In the genomic region with DNA sequence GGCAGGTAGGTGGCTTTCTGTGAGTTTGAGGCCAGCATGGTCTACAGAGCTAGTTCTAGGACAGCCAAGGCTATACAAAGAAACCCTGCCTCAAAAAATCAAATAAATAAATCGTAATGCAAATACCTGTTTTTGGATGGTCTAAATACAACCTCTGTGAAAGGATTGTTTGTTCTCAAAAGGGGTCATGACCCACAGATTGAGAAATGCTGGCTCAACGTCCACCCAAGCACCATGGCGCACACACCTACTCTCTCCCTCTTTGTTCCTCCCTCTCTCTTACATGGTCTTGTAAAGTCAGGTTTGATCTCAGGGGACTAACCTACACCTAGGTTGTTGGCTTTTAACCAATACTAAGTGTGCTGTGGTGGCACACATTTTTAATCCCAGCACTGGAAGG, we compare ENCODE assay signal across 17 mouse cellular contexts.
"Had no signal": no experiment of that assay in that cellular context is flagged by ENCODE, and none has a peak within 500 bp of the region (broad histone marks: within the 10 kb centered on the region; RNA-seq: fewer than 3 reads in every experiment).

No protein-coding gene starts in this region.

- ATAC-seq: lung, postnatal 0 days; midbrain, embryonic 13.5 days; midbrain, embryonic 15.5 days had no signal

- H3K4me2 ChIP-seq: lung, embryonic 15.5 days; midbrain, embryonic 13.5 days; midbrain, embryonic 15.5 days; neural tube, embryonic 12.5 days had no signal

- H3K27ac ChIP-seq: liver, embryonic 14.5 days; lung, embryonic 15.5 days; macrophage; midbrain, embryonic 13.5 days; midbrain, embryonic 15.5 days; neural tube, embryonic 12.5 days had no signal

- DNase-seq: lung, adult 2 months; lung, postnatal 14 days; lung, postnatal 36 days; right cerebral cortex, postnatal 25 days; right cerebral cortex, postnatal 4 days; spleen, adult 18-20 months; thymus, adult 18-20 months; thymus, postnatal 14 days; thymus, postnatal 4 days had no signal

- H3K9me3 ChIP-seq: lung, embryonic 15.5 days; megakaryocyte, embryonic 14.5 days; midbrain, embryonic 13.5 days; midbrain, embryonic 15.5 days; neural tube, embryonic 12.5 days had no signal

- H3K4me3 ChIP-seq: lung, embryonic 15.5 days; megakaryocyte, embryonic 14.5 days; midbrain, embryonic 13.5 days; midbrain, embryonic 15.5 days; neural tube, embryonic 12.5 days had no signal

- H3K27me3 ChIP-seq: lung, embryonic 15.5 days; megakaryocyte, embryonic 14.5 days; midbrain, embryonic 13.5 days; midbrain, embryonic 15.5 days; neural tube, embryonic 12.5 days had no signal

- H3K4me1 ChIP-seq: lung, embryonic 15.5 days; megakaryocyte, embryonic 14.5 days; midbrain, embryonic 13.5 days; midbrain, embryonic 15.5 days; neural tube, embryonic 12.5 days had no signal

- H3K9ac ChIP-seq: liver, embryonic 14.5 days; lung, embryonic 15.5 days; midbrain, embryonic 13.5 days; midbrain, embryonic 15.5 days; neural tube, embryonic 12.5 days had no signal
